Mouse (Mus musculus) adrenal gland, postnatal 25 days (tissue): ENCODE measurements around the gene Scamp2. TPM values are rescaled to one million over a fixed set of nuclear protein-coding genes. Genes with fewer than 3 reads are reported as not detected.

Source experiments
- DNase-seq: peaks from one replicate; pipeline ENCODE4 v3.0.0; 2021; ENCODE audit warnings: mixed read lengths
- long read RNA-seq: library from polyadenylated mRNA; stranded (forward); transcript quantifications from one replicate; pipeline ENCODE4 v2.0.0, GENCODE M21; 2021
- total RNA-seq: library from RNA; stranded (reverse); gene quantifications from 2 replicates; pipeline ENCODE4 v1.2.3, GENCODE M21; 2021

Gene Scamp2
- 54.6 and 67.0 TPM in 2 replicates for total RNA-seq
- long read RNA-seq, transcript Scamp2-201 (9 exons, 2,340 nt) = major isoform, 85 of 98 reads
- long read RNA-seq, partial matches to known transcripts = 5 of 98 reads
- long read RNA-seq, other reads (novel, unspliced or antisense) = 7 of 98 reads

GRCm38 (mm10) chr9:57560861-57561710 is at the start of gene Scamp2:
Gene Scamp2, plus strand, starts transcription at chr9:57560943.
- DNase-seq = peak; percentile 94

GRCm38 (mm10) chr9:57517113-57517512 is 43.6 kb upstream of the Scamp2 start:
- DNase-seq = peak; percentile 45

- no peak for DNase-seq
These were observed 40.2 kb upstream of the Scamp2 start for GRCm38 (mm10) chr9:57520375-57521055.

GRCm38 (mm10) chr9:57521056-57521911 is 39.5 kb upstream of the Scamp2 start, which contains the start of gene Cox5a:
Gene Cox5a, plus strand, starts transcription at chr9:57521274.
- peak; percentile 96 for DNase-seq

GRCm38 (mm10) chr9:57522114-57522860 is 38.5 kb upstream of the Scamp2 start:
- no peak for DNase-seq

- no peak for DNase-seq
These were observed 37.9 kb upstream of the Scamp2 start for GRCm38 (mm10) chr9:57522861-57523246.

GRCm38 (mm10) chr9:57523754-57524153 is 37.0 kb upstream of the Scamp2 start:
- no peak for DNase-seq

GRCm38 (mm10) chr9:57524439-57524838 is 36.3 kb upstream of the Scamp2 start:
- DNase-seq = no peak

- no peak for DNase-seq
These were observed 35.2 kb upstream of the Scamp2 start for GRCm38 (mm10) chr9:57525516-57525915.

- no peak for DNase-seq
These were observed 34.3 kb upstream of the Scamp2 start for GRCm38 (mm10) chr9:57526435-57526834.

GRCm38 (mm10) chr9:57531946-57532345 is 28.8 kb upstream of the Scamp2 start:
- no peak for DNase-seq

GRCm38 (mm10) chr9:57536362-57536761 is 24.4 kb upstream of the Scamp2 start:
- no peak for DNase-seq

GRCm38 (mm10) chr9:57537044-57537727 is 23.6 kb upstream of the Scamp2 start, which contains the start of gene Fam219b:
Gene Fam219b, plus strand, starts transcription at chr9:57537528.
- peak; percentile 93 for DNase-seq

GRCm38 (mm10) chr9:57537728-57538181 is 23.0 kb upstream of the Scamp2 start:
- peak; percentile 25 for DNase-seq

GRCm38 (mm10) chr9:57539550-57539949 is 21.2 kb upstream of the Scamp2 start:
- no peak for DNase-seq

GRCm38 (mm10) chr9:57541312-57541711 is 19.4 kb upstream of the Scamp2 start:
- no peak for DNase-seq

GRCm38 (mm10) chr9:57543951-57544350 is 16.8 kb upstream of the Scamp2 start:
- no peak for DNase-seq

GRCm38 (mm10) chr9:57547287-57547686 is 13.5 kb upstream of the Scamp2 start:
- DNase-seq = no peak

GRCm38 (mm10) chr9:57547869-57548268 is 12.9 kb upstream of the Scamp2 start:
- no peak for DNase-seq

GRCm38 (mm10) chr9:57549186-57549585 is 11.6 kb upstream of the Scamp2 start:
- DNase-seq = no peak
